Mouse (Mus musculus) R1 (cell line): ENCODE data around the gene Sept9.
"Not testable (repeated sequence)": the region's sequence is repeated elsewhere in the genome, so short reads cannot be mapped to it uniquely, and the experiment has no call there.

ENCODE experiments used
- DNase-seq: peaks from one replicate; pipeline ENCODE4 v3.0.0-alpha.2; 2018; ENCODE audit warnings: low read depth, low spot score

Gene Sept9

DNA sequence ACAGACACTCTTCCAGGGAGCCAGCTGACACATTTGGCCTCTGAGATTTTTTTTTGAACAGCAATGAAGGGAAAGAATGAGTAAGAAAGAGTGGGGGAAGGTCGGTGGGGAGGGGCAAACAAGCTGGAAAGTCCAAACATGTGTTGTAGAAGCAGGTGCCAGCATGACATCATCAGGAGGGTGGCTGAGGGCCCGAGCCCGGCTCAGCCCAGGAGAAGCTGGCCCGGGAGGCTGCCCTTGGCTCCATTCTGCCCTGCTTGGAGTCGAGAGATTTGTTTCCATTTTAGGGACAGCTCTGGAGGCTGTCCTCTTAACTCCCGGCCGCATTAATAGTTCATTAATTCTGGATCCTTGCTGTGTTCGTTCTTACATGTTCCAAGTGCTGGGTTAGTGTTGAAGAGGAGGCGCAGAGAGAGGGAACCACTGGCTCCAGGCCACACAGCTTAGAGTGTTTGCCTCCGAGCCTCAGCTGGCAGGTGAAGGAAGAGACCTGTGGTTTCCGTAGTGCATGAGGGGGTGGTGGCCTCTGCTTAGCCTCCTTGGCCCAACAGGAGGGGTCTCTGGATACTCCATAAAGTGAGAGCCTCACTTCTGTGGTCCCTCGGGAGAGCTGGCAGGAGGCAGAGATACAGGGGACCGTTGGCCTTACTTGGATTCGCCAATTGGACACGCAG lies 111.8 kb downstream of the Sept9 start:
- DNase-seq, result no peak

DNA sequence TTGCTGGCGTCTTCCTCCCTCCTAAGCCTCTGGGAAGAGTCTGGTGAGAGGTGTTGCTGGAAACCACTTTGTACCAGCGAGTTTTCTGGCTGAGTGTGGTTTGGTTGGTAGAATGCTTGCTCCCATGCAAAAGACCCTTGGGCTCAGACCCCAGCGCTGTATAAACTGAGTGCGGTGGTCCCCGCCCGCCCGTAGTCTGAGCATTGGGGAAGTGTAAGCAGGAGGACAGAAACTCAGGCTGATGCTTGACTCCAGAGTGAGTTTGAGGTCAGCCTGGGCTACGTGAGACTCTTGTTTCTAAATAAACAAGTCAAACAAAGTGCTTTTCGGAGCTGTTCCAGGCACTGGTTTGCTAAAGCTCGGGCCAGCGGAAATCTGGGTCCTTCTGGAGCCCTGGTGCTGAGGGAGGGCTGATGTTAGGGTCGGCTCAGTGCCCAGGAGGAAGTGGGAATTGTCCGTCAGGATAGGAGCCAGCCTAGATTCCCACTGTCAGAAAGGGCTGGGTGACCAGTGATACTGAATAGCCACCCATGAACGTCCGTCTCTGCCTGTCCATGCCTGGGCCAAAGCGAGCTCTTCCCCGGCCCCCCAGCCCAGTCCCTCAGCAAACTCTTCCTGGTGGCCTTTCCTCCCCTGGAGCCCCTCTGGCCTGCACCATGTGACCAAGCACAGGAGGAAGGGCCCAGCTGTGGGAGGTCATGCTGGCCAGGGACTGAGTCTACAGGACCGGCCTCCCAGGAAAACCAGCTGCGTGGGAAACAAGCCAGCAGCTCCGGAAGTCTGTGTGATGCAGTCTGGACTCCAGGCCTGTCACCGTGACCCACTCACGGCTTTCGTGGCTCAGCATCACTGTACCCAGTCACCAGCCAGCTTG lies 112.8 kb downstream of the Sept9 start:
- no peak for DNase-seq

DNA sequence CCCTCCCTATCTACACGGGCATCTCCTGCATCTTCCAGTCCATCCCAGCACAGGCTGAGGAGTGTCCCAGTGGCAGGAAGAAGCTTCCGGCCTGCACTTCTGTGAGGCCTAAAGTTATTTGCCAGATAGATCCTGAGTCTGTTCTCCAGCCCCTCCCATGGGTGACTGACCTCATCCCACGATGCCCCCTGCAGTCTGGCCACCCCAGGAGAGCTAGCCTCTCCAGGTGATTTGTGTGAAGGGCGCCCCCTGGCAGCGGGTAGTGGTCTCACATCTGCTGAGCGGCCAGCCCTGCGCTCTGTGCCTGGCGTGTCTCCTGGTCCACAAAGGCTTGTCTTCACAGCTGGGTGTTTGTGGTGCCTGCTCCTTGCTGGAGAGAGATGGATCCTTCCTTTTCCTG lies 113.5 kb downstream of the Sept9 start:
- peak; percentile 69 for DNase-seq

DNA sequence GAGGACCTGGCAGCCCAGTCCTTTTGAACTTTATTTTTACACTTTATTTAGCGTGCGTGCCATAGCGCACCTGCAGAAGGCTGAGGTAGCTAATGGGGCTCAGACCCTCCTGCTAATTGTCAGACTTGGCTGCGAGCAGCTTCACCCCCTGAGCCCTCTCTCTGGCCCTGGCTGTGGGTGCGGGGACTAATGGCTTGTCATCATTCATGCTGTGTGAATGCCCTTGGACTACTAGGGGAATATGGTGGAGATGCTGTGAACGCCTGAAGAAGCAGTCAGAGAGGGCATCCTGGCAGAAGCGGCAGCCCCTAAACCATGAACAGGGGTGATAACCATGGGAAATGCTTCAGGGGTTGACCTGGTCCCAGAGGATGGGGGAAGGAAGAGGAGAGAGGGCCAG lies 114.0 kb downstream of the Sept9 start:
- no peak for DNase-seq

DNA sequence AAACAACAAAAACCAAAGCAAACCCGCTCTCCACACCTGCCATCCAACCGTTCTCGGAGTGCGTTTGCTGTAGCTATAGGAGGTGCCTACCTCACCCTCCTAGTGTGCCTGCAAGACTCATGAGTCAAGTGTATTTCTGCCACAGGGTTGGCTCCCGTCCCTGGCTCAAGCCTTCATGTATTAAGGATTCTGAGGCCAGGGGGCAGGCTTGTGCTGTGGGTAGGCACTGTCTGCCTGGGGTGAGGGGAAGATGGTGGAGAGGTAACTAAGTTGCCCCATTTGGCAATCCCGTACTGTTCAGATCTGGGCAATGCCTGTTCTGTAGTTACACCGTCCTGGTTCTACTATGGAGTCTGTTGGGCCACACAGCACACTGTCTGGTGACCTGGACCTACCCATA lies 114.6 kb downstream of the Sept9 start:
- DNase-seq, result no peak

DNA sequence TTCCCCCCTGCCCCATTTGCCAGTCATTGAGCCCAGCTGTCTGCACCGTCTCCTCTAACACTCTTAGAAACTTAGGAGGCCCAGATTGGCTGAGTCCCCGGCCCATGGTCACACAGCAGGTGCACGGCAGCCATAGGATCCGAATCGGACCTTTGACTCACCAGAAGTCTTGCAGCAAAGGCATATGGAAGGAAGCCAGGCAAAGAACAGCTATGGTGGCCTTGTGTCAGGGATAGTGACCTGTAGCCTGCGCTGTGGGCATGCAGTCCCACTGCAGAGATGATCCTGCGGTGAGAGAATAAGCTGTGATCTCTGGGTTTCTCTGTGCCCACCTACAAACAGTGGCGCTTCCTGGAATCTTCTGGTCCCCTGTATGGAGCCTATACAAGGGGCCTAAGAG lies 115.1 kb downstream of the Sept9 start:
- no peak for DNase-seq

DNA sequence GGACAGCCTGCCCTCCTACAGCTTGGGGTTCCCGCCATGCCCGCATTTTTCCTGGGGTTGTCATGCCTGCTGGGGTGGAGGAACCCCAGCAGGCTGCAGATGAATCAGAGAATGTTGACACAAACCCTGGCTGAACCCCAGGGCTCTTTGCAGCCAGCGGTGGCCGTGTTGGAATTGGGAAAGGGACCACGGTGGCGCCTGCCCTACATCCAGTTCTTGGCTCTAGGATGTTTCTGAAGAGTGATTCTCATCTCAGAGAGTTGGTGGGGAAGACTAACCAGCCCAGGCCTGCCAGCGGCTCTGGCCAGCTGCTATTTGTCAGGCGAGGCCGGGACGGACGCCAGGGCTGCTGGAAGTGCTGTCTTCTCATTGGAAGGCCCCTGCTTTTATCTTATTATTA lies 115.8 kb downstream of the Sept9 start:
- DNase-seq, result no peak

DNA sequence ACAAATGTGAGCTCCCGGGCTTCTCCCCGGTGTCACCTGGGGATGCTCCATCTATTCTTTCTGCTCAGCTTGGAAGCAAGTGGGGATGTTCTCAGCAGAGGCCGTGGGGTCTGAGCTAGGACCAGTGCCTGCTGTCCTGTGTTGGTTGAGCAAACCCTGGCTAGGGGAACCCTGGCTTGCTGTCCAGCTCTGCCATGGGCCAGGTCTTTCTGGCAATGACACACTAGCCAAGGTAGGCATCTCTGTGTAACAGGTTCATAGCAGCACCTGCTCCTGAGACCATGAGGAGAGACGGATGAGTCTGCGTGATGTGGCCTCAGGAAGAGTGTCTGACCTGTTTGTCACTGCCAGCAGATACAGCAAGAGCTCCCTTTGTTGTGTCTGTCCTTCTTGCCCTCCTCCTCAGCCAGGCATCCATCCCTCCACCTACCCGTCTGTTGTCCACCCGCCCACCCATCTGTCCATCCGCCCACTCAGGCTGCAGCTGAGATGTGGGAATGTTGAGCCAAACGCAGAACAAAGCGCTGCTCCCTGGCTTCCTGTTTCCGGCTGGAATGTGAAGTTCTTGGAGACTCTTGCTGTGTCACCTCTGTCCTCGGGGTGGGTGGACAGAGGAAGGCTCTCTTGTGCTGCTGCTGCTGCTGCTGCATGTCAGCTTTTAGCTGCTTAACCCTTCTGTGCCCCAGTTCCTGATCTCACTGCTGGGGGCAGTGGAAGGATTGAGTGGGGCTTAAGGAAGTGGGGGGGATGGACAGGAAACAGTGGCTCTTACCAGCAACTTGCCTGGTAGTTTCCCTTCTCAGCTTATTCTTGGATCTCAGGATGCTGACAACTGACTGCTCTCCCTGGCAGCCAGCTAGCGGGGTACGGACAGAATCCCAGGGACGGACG lies 117.2 kb downstream of the Sept9 start:
- peak; percentile 49 for DNase-seq

DNA sequence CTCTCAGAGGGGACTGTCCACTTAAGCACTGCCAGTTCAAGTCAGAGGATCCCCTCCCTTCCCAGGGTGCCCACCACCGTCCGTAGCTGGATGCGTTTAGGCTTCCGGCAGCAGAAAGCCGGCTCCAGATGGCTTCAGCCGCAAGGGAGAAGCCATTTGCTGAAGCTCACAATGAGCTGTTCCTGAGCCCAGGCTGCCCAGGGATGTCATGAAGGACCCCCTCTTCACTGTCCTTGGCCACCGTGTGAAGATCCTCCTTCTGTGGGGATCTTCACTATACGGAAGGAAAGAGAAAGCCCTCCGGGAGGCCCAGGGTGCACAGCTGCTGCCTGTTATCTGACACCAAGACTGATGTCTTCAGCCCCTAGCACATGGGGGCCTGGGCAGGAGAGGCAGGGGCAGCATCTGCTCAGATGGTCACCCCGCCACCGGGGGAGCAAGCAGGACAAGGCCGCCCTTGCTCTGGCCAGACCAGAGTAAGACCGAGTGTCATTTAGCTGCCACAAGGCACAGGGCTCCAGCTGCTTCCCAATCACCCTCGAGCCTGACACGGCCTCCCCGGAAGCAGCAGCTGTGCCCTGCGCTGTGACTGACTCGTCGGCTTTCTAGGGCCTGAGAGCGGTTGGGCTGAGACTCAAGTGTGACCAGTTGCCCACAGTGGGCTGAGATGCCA lies 118.1 kb downstream of the Sept9 start:
- no peak for DNase-seq

DNA sequence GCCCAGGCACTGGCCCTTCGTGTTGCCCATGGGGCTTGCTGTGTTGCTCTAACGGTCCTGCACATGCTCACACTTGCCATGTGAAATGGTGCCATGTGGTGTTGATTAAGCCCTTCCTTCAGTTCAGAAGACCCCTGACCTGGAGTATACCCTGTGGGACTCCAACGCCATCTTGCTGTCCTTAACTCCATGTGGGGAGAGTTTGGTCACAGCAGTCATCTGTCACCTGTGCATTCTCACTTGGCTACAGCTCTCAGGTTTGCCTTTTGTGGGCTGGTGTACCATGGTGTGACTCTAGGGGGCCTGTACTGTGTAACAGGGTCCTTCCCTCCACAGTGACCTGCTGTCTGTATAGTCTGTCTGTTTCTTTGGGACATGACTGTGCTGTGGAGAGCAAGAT lies 118.7 kb downstream of the Sept9 start:
- DNase-seq, result peak; percentile 49

DNA sequence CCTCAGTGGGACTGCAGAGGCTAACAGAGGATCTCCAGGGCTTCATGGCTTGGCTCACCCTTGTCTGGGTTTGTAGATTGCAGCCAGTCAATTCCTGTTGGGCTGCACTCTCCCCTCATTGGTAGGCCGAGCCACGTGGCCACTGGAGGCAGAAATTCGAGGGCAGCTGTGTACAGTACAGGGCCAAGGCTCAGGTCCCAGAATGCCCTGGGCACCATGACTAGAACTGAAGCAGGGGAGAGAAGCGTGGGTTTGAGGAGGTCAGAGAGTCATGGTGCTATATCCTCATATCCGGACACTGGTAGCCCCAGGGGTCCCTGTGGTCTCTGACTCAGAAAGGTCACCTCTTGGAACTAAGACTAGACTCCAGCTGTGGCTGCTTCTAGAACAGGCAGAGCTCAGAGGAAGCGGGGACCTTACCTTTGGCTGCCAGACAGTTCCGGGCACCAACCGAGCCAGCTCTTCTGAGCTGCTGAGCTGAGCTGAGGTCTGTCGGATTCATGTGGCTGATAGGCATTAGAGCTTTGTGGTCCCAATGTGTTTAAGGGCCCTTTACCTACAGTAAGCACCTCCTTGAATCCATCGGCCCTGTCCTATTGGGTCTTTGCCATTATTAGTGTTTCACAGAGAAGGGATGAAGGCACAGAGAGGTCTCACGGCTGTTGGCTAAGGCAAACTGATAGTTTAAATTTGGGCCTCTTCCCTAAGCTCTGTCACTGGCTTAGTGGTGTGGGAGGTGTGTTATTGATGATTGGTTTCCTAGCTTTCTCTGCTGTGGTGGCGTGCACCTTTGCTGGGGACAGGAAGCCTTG lies 119.5 kb downstream of the Sept9 start:
- DNase-seq, result no peak

DNA sequence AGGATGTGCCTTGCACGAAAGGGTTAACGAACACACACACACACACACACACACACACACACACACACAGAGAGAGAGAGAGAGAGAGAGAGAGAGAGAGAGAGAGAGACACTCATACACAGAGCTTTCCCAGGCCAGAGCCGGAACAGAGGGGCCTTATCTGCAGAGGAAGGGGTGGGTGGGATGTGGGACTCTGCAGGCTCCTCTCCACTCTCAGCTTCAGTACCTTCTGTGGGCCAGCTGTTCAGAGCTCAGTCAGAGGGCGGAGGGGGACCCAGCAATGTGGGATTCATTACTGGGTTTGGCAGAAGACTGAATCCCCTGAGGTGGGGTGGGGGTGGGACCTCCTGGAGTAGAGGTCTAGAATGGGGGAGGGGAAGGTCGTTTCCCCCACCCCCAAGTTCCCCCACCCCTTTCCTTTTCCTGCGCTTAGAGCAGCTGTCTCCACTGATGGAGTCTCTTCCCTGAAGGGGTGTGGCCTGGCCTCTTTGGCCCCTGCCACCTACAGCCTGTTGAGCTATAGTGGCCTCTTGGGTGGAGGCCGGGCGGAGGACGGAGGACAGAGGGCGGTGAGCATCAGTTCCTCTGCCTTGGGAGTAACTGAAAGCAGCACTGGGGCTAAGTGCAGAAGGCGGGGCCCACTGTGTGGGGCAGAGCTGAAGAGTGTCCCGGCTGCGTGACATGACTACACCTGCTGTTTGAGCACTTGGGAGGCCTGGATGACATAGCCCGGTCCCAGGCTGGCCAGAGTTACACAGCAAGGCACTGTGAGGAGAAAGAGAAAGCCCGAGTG lies 120.3 kb downstream of the Sept9 start:
- DNase-seq, result peak; percentile 69

DNA sequence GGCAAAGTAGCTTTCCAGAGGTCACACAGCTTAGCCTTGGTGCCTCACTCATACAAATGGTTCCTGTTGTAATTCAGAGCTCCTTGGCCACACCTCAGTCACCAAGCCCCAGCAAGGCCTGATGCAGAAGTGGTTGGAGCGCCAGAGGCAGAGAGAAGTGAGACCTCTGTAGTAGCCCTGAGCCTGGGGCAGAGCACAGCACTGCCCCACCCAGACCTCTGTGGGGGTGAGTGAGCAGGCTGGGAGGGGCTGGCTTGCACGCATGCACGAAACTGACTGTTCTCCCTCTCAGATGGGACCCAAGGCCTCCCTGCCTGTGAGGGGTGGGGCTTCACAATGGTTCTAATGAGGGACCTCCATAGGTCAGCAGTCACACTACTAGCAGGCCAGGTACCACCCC lies 121.0 kb downstream of the Sept9 start:
- DNase-seq, result peak; percentile 84

DNA sequence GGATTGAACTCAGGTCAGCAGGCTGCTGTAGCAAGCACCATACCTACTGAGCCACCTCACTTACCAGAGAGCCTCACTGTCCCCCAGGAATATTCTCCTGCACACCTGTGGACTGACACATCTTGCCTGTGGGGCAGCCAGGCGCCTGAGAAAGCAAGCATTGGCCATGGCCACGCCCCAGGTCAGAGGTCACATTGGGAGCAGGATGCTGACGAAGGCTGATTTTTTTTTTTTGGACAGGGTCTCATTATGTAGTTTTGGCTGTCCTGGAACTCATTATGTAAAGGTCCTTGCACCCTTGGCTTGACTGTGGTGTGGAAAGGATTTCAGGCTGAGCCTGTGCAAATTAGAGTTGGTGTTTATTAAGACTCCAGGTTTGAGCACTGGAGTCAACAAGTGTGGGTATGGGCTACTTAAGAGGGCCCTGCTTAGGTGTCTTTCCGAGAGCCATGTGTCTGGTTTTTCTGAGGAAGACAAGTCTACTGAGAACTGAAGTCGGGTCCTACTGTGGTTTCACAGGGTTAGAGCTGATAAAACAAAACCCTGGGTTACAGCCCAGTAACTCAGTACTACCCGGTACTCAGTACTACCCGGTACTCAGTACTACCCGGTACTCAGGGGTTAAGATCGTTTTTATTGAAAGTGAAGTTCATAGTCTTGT lies 122.0 kb downstream of the Sept9 start:
- peak; percentile 59 for DNase-seq

DNA sequence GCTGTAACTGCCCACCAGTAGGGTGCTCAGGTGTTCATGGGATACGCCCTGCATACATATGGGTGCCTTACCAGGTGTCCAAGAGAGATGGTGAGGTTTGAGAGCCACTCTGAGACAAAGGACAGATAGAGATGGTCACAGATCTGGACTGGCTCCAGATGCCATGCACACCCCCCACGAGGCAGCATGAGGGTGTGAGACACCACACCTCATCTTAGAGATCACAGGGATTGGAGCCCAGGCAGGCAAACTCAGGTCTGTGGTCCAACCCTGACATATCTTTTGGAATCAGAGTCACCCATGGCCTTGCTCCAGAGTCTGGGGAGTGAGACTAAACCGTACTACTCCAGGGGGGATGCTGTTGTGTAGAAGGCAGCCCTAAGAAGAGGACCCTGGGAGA lies 122.8 kb downstream of the Sept9 start:
- DNase-seq, result no peak

DNA sequence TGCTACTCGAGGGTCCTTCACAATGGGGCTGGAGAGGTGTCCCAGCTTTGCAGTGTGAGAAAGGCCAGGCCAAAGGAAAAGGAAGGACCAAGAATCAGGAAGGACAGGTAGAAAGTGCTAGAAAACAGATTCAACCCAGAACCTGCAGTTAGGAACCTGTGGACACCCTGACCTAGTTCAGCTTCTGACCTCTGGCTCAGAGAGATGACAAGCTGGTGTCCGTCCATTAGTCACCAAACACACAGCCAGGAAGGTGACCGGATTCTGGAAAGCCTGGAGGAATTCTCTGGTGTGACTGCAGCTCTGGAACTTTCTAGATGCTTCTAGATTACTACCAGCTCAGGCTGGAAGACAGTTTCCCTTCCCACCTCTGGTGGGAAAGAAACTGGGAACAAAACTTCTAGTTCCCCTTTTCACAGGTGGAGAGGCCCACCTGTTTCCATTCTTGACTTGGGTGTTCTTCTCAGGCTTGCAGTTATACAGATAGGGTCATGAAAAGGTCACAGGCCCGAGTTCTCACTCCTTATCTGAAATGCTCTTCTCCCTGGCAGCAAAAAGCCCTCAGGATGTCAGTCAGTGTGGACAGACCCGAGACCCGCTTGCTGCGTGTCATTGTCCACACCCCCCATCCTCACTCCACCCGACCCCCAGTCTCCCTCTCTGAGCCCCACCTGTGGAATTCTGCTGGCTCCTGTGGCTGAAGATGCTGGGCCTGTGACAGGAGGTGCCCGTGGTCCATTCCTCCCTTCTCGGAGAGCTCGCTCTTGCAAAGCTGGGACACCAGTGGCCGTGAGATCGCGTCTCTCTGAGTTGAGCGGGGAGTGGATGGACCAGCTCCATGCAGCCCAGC lies 123.5 kb downstream of the Sept9 start:
- no peak for DNase-seq

DNA sequence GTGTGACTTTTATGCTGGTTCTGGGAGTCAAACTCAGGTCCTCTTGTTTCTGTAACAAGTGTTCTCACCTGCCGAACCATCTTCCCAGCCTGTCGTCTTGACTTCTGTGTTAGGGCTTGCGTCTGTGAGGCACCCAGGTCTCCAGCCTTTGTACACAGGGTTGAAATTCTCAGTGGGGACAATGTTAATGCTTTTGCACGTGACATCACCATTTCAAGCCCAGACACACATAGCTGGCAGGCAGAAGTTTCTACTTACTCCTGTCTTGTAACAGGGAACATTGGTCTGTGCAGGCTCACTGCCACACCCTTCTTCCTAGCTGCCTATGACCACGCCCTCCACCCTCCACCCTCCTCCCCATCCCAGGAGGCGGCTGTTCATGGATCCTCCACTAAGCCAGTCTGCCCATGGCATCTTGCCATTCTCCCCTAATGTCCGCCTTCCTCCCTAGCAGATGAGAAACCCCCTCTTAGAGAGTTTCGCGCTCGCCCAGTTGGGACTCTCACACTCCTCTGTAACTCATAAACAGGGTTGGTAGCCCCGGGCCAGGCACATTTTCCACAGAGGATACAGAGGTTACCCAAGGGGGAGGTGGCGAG lies 124.6 kb downstream of the Sept9 start:
- peak; percentile 55 for DNase-seq

DNA sequence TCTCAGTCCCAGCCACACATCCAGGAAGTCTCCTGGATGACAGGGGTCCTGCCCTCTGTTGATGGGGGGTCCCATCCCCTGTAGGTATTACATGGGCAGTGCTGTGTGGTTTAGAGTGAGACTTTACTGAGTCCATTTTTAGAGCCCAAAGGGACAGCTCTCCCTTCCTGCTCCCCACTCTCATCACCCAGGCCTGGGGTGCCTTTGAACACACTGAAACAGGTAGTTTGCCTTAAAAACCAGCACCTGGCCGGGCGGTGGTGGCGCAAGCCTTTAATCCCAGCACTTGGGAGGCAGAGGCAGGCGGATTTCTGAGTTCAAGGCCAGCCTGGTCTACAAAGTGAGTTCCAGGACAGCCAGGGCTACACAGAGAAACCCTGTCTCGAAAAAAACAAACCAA lies 125.3 kb downstream of the Sept9 start:
- DNase-seq, result not testable (repeated sequence)
